Mouse (Mus musculus) stomach, embryonic 16.5 days (tissue): ENCODE measurements around the gene Sox10. TPM values are rescaled to one million over a fixed set of nuclear protein-coding genes. Genes with fewer than 3 reads are reported as not detected.
A peak's percentile ranks its signal among the peaks of the same experiment; 100 is the strongest.

Experiments
- ATAC-seq: fragments of 200-750 bp; cut with Nextera tagmentation; 2 replicates; pipeline ENCODE4 v1.8.0; 2017; ENCODE audit warnings: moderate number of reproducible peaks, moderate TSS enrichment; ENCODE audit not compliant: insufficient read depth, low FRiP score
- H3K27ac ChIP-seq: fragments of 300-500 bp; sonication (generic); 2 replicates; pipeline ENCODE4 v1.5.1; 2014; ENCODE audit warnings: low read length
- H3K27me3 ChIP-seq: fragments of 300-500 bp; sonication (generic); 2 replicates; pipeline ENCODE4 v1.6.1; 2014; ENCODE audit warnings: low read length, control low read depth, mixed read lengths; ENCODE audit not compliant: control insufficient read depth, insufficient read depth
- H3K36me3 ChIP-seq: fragments of 300-500 bp; sonication (generic); 2 replicates; pipeline ENCODE4 v1.6.1; 2014; ENCODE audit warnings: low read length; ENCODE audit not compliant: control insufficient read depth, insufficient read depth
- H3K4me1 ChIP-seq: fragments of 300-500 bp; sonication (generic); 2 replicates; pipeline ENCODE4 v1.6.1; 2014; ENCODE audit warnings: low read length, control low read depth, mixed read lengths; ENCODE audit not compliant: control insufficient read depth, insufficient read depth
- H3K4me2 ChIP-seq: fragments of 300-500 bp; sonication (generic); 2 replicates; pipeline ENCODE4 v1.6.1; 2014; ENCODE audit warnings: low read depth, low read length, mixed read lengths
- H3K4me3 ChIP-seq: fragments of 300-500 bp; sonication (generic); replicated peaks from 2 replicates; pipeline ENCODE4 v1.5.1; 2014; ENCODE audit warnings: mild to moderate bottlenecking, low read length
- H3K9ac ChIP-seq: fragments of 300-500 bp; sonication (generic); 2 replicates; pipeline ENCODE4 v1.6.1; 2014; ENCODE audit warnings: low read length
- H3K9me3 ChIP-seq: fragments of 300-500 bp; sonication (generic); replicated peaks from 2 replicates; pipeline ENCODE4 v1.6.1; 2016; ENCODE audit warnings: low read length, control low read depth; ENCODE audit not compliant: control insufficient read depth
- WGBS: fragments of 180-500 bp; shearing (Covaris S2); extraction: QIAGEN DNeasy Blood & Tissue Kit; methylation state at CpG from one replicate; pipeline ENCODE4 v1.1.7; 2014; 5-methylcytosine and 5-hydroxymethylcytosine counted together
- polyA plus RNA-seq: library from polyadenylated mRNA; unstranded; fragments of >200 nt; fragmentation: Nextera tagmentation; extraction: Ambion mirVana; gene quantifications from 2 replicates; pipeline ENCODE4 v1.2.1, GENCODE M21; 2015

Sox10 gene
- polyA plus RNA-seq, 1 experiment from 2014 or later = 5.3 TPM

DNA sequence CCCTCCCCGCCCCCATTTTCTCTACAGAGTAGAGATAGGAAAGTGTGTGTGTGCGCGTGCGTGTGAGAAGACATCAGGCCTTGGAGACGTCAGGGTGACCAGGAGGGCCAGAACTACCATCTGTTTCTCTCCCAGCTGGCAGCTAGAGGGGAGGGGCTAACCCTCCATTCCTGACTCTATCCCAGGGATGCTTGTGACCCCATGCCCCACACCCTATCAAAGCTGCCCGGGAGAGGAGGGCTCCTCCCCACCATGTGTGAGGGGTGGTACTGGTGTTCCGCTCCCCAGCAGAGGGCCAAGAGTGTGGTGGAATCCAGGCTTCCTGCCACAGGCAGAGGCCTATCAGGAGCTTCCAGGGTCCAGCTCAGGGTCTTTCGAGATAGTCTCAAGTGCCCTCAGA, 1.7 kb upstream of the Sox10 start:
- ATAC-seq = peak; percentile 30; the same call in 1 of the 2 replicates
- Histone ChIP-seq H3K27ac (no peak overlapping the region), H3K9ac (no peak overlapping the region), H3K4me3 (no peak overlapping the region), H3K9me3 (no peaks in the 10 kb centered on the region), H3K4me2 (no peak overlapping the region), H3K36me3 (no peaks in the 10 kb centered on the region), H3K27me3 (peaks cover 44% of the 10 kb centered on the region), H3K4me1 (no peaks in the 10 kb centered on the region)
- WGBS = 49% methylated on average over 8 of the region's 8 CpGs

DNA sequence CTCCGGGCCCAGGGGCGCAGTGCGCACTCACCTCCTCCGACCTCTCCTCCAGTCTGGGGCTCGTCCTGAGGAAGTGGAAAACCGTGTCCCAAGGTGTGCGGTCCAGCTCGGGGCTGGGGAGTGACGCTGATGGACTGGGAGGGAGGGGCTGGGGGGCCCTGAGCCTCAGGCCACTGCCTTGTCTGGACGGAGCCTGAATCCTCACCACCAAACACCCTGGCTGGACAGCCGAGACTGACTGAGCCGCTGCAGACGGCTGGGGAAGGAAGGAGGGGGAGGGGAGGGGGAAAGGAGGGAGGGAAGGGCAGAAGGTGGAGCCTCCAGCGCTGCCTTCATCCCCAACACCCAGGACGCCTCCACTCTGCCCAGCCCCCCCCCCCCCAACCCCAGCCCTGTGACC, 789 bp downstream of the Sox10 start:
- WGBS = 11% methylated on average over 13 of the region's 15 CpGs
- no peak overlapping the region for H3K4me2 ChIP-seq
- H3K27me3 ChIP-seq = peaks cover 56% of the 10 kb centered on the region
- H3K4me1 ChIP-seq = no peaks in the 10 kb centered on the region
- no peak overlapping the region for H3K27ac ChIP-seq
- H3K4me3 ChIP-seq = peak overlapping the region; percentile 25; the same call in 1 of the 2 replicates
- no peaks in the 10 kb centered on the region for H3K9me3 ChIP-seq
- H3K36me3 ChIP-seq = no peaks in the 10 kb centered on the region
- H3K9ac ChIP-seq = peak overlapping the region; percentile 47; the same call in 1 of the 2 replicates
- 0 out of 2 replicates have a peak, but pooled peaks have one; percentile 8 for ATAC-seq

DNA sequence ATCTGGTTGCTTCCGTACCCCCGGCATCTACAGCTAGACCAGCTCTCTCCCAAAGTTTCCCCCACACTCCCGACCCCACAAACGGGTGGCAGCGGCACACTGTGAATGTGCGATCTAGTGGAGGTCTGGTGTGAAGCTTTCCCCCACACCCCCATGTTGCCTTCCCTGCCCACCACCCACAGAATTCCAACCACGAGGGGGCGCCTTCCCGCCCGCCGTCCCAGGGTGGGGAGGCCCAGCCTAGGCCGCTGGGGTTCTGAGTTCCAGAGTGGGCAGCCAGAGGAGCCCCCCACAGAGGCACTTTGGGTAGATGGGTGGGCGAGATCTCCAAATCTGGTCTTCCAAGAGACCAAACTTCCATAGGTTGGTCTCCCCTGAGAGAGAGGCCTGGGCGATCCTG, 2.2 kb downstream of the Sox10 start:
- Histone ChIP-seq H3K9ac (0 out of 2 replicates have a peak overlapping the region, but pooled peaks have one; percentile 12), H3K4me2 (no peak overlapping the region), H3K9me3 (no peaks in the 10 kb centered on the region), H3K4me3 (no peak overlapping the region; the same call in 1 of the 2 replicates), H3K4me1 (no peaks in the 10 kb centered on the region), H3K36me3 (no peaks in the 10 kb centered on the region), H3K27me3 (peaks cover 56% of the 10 kb centered on the region), H3K27ac (no peak overlapping the region)
- no peak for ATAC-seq
- WGBS = 40% methylated on average over 14 of the region's 14 CpGs

DNA sequence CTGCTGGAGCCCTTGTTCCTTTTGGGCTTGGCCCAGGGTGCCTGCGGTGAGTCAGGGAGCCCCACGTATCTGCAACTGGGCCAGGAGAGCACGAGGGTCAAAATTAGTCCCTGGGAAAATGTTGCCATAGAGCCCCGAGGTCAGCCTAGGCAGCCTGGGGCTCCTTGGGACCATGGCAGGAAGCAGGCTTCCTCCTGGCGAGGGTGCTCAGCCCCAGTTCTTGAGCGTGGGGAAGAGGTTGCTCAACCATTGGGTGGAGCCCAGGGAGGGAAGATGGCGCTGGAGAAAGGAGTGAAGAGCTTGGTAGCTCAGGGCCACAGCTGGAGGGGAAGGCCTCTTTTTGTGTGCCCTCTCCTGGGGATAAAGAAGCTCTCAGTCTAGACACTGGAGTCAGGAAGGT, 2.7 kb downstream of the Sox10 start:
- Histone ChIP-seq H3K9ac (no peak overlapping the region), H3K9me3 (no peaks in the 10 kb centered on the region), H3K27me3 (peaks cover 56% of the 10 kb centered on the region), H3K4me2 (no peak overlapping the region), H3K4me3 (peak overlapping the region; percentile 17; the same call in 1 of the 2 replicates), H3K36me3 (no peaks in the 10 kb centered on the region), H3K27ac (no peak overlapping the region), H3K4me1 (no peaks in the 10 kb centered on the region)
- 63% methylated on average over 7 of the region's 7 CpGs for WGBS
- ATAC-seq = no peak

DNA sequence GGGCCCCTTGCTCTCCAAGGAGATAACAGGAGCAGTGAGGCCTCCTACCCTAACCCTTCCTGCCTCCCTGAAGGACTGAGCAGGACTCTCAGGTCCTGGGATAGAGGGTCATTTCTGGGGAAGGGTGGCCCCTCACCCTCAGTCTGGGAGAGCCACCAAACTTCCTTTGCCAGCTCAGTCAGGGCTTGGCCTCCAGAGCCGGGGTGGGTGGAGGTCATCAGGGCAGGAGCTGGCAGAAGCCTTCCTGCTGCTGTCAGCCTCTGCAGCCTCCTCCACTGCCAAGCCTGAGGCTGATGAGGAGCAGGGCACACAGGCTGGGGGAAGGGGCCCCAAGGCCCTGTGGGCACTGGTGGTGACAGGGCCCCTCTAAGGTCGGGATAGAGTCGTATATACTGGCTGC, 9.5 kb downstream of the Sox10 start:
- no peak for ATAC-seq
- 29% methylated on average over 3 of the region's 3 CpGs for WGBS
- no peak overlapping the region for H3K9ac ChIP-seq

DNA sequence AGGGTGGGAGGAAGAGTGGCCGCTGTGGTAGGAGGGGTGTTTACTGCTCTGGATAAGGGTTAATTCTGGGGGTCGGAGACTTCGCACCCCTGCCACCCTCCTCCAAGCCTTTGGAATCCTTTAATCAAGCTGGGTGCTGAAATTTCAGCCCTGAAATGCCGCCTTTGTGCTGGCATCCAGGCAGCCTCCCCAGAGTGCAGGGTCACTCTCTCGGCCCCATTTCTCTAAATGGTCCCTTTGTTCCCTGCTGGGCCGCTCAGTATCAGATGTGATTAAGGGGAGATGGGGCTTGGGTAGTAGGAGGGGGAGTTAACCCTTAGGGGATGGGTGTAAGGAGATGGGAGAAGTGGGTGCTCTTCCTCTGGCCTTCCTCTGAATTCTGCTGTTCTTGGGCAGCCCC, 12.3 kb downstream of the Sox10 start:
- Histone ChIP-seq H3K27ac (no peak overlapping the region), H3K9ac (no peak overlapping the region), H3K4me2 (no peak overlapping the region), H3K9me3 (no peaks in the 10 kb centered on the region), H3K4me1 (no peaks in the 10 kb centered on the region), H3K4me3 (no peak overlapping the region), H3K27me3 (no peaks in the 10 kb centered on the region), H3K36me3 (peaks cover 11% of the 10 kb centered on the region)
- WGBS = 72% methylated on average over 6 of the region's 6 CpGs
- ATAC-seq = no peak

More for the DNA sequence above, 9.5 kb downstream of the Sox10 start:
- H3K4me1 ChIP-seq = no peaks in the 10 kb centered on the region
- H3K36me3 ChIP-seq = no peaks in the 10 kb centered on the region
- no peak overlapping the region for H3K27ac ChIP-seq
- H3K9me3 ChIP-seq = no peaks in the 10 kb centered on the region
- no peak overlapping the region for H3K4me2 ChIP-seq
- H3K27me3 ChIP-seq = peaks cover 5% of the 10 kb centered on the region; the same call in 1 of the 2 replicates
- H3K4me3 ChIP-seq = no peak overlapping the region

DNA sequence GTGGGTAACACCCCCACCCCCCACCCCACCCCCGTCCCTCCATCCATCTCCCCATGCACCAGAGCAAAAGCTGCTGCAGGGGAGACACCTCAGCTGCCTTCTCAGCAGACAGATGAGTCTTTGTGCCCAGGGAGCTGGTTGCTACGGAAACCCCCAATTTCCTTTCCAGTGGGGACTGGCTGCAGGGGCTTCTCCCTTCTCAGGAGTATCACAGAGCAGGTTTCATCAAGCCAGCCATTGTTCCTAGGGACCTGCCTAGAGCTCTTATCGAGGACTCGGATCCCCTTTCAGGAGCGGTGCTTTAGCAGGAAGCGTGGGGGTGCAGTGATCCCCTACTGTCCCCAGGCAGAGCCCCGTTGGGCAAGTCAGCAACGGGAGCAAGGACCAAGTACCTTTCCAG, 13.2 kb downstream of the Sox10 start:
- H3K4me3 ChIP-seq = no peak overlapping the region
- H3K9me3 ChIP-seq = no peaks in the 10 kb centered on the region
- peaks cover 12% of the 10 kb centered on the region for H3K36me3 ChIP-seq
- WGBS = 75% methylated on average over 8 of the region's 8 CpGs
- no peak for ATAC-seq
- H3K4me1 ChIP-seq = no peaks in the 10 kb centered on the region
- no peaks in the 10 kb centered on the region for H3K27me3 ChIP-seq
- no peak overlapping the region for H3K4me2 ChIP-seq
- no peak overlapping the region for H3K9ac ChIP-seq
- H3K27ac ChIP-seq = no peak overlapping the region; the same call in 1 of the 2 replicates

DNA sequence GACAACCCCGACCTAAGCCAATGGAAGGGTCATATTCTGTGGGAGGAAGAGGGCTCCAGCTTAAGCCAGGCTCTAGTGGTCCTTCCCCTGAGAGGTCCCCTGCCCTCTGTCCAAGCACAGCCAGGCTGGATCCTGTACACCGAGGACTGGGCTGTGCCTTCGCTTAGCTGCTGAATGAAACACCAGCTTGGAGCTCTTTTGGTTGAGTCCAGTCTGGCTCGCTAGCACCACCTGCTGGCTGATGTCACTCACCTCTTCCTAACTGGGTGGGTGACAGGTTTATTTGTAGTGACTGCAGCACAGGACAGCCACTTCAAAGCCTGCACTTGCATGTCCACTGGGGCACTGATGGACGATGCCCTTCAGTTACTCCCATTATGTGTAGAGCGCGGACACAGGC, 16.5 kb downstream of the Sox10 start:
- 56% methylated on average over 7 of the region's 7 CpGs for WGBS
- ATAC-seq = peak; percentile 61; the same call in 1 of the 2 replicates
- H3K9me3 ChIP-seq = no peaks in the 10 kb centered on the region
- peaks cover 6% of the 10 kb centered on the region; the same call in 1 of the 2 replicates for H3K4me1 ChIP-seq
- no peak overlapping the region for H3K9ac ChIP-seq
- H3K4me2 ChIP-seq = no peak overlapping the region
- peaks cover 21% of the 10 kb centered on the region for H3K36me3 ChIP-seq
- H3K27ac ChIP-seq = no peak overlapping the region
- no peaks in the 10 kb centered on the region for H3K27me3 ChIP-seq
- H3K4me3 ChIP-seq = no peak overlapping the region

DNA sequence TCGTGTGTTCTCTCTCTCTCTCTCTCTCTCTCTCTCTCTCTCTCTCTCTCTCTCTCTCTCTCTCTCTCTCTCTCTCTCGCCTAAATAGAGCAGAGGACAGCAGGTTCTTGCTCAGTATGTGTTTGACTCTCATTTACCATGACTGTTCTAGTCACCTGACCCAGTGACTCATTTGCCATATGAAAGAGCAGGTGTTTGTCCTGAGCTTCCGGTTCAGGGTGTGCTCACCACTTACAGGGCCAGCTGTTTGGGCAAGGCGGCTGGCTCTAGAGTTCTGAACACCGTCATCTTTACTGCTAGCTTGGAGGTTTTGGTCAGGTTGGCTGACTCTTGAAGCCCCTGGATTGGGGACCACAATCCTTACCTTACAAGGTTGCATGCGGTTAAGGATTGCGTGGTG, 19.5 kb downstream of the Sox10 start:
- WGBS = 81% methylated on average over 7 of the region's 7 CpGs
- H3K4me1 ChIP-seq = peaks cover 13% of the 10 kb centered on the region
- peaks cover 21% of the 10 kb centered on the region for H3K36me3 ChIP-seq
- peak overlapping the region; percentile 29; the same call in 1 of the 2 replicates for H3K27ac ChIP-seq
- H3K27me3 ChIP-seq = no peaks in the 10 kb centered on the region
- ATAC-seq = peak; percentile 31; the same call in 1 of the 2 replicates
- no peak overlapping the region for H3K4me3 ChIP-seq
- H3K4me2 ChIP-seq = no peak overlapping the region
- H3K9me3 ChIP-seq = no peaks in the 10 kb centered on the region
- H3K9ac ChIP-seq = no peak overlapping the region
